Comparison of ENCODE assay signal across 12 mouse cellular contexts in genomic region chr2:32823579-32824154, GRCm38 (mm10). TPM values are rescaled to one million over a fixed set of nuclear protein-coding genes. Genes with fewer than 3 reads are reported as not detected.
DNase-seq lines count a peak whose midpoint lies in the region; ATAC-seq lines count a peak whose summit lies in the region.
"Had no signal": no experiment of that assay in that cellular context is flagged by ENCODE, and none has a peak within 500 bp of the region (broad histone marks: within the 10 kb centered on the region; RNA-seq: fewer than 3 reads in every experiment).

No protein-coding gene starts in this region.

- H3K36me3 ChIP-seq in midbrain, embryonic 13.5 days: peaks cover 24% of the 10 kb centered on the region; the same call in 1 of the 2 replicates
- peaks cover 8% of the 10 kb centered on the region for H3K36me3 ChIP-seq in midbrain, embryonic 15.5 days (replicated peaks)
- H3K36me3 ChIP-seq in hindbrain, embryonic 11.5 days (ENCODE audit: control insufficient read depth, insufficient read depth, low read length): no peaks in the 10 kb centered on the region
- peaks cover 11% of the 10 kb centered on the region; the same call in 1 of the 2 replicates for H3K36me3 ChIP-seq in neural tube, embryonic 12.5 days

- no peaks in the 10 kb centered on the region for H3K27me3 ChIP-seq in midbrain, embryonic 13.5 days
- no peaks in the 10 kb centered on the region for H3K27me3 ChIP-seq in midbrain, embryonic 15.5 days (replicated peaks)
- no peaks in the 10 kb centered on the region for H3K27me3 ChIP-seq in hindbrain, embryonic 11.5 days (ENCODE audit: control insufficient read depth, insufficient read depth, low read length)
- H3K27me3 ChIP-seq in neural tube, embryonic 12.5 days (replicated peaks): no peaks in the 10 kb centered on the region

- peaks cover 19% of the 10 kb centered on the region for H3K4me1 ChIP-seq in midbrain, embryonic 13.5 days (replicated peaks)
- peaks cover 8% of the 10 kb centered on the region; the same call in 1 of the 2 replicates for H3K4me1 ChIP-seq in midbrain, embryonic 15.5 days
- H3K4me1 ChIP-seq in hindbrain, embryonic 11.5 days (replicated peaks; ENCODE audit: control insufficient read depth, insufficient read depth, low read length): peaks cover 5% of the 10 kb centered on the region
- H3K4me1 ChIP-seq in neural tube, embryonic 12.5 days: peaks cover 22% of the 10 kb centered on the region

- H3K4me2 ChIP-seq in midbrain, embryonic 13.5 days (replicated peaks): no peak overlapping the region
- H3K4me2 ChIP-seq in midbrain, embryonic 15.5 days: no peak overlapping the region
- no peak overlapping the region for H3K4me2 ChIP-seq in hindbrain, embryonic 11.5 days (replicated peaks; ENCODE audit: low read depth, low read length)
- H3K4me2 ChIP-seq in neural tube, embryonic 12.5 days (replicated peaks): no peak overlapping the region
- H3K4me2 ChIP-seq: heart, embryonic 11.5 days had no signal

- H3K9me3 ChIP-seq in midbrain, embryonic 13.5 days: no peaks in the 10 kb centered on the region
- H3K9me3 ChIP-seq in midbrain, embryonic 15.5 days: no peaks in the 10 kb centered on the region
- H3K9me3 ChIP-seq in hindbrain, embryonic 11.5 days (ENCODE audit: control insufficient read depth, low read length): no peaks in the 10 kb centered on the region
- H3K9me3 ChIP-seq in neural tube, embryonic 12.5 days: no peaks in the 10 kb centered on the region

- no peak overlapping the region for H3K9ac ChIP-seq in midbrain, embryonic 13.5 days (replicated peaks)
- H3K9ac ChIP-seq in midbrain, embryonic 15.5 days: no peak overlapping the region
- H3K9ac ChIP-seq in hindbrain, embryonic 11.5 days (ENCODE audit: low read depth, low read length): no peak overlapping the region; the same call in 1 of the 2 replicates
- H3K9ac ChIP-seq in neural tube, embryonic 12.5 days: no peak overlapping the region; the same call in 1 of the 2 replicates

- WGBS in midbrain, embryonic 13.5 days: 58% methylated on average over 8 of the region's 8 CpGs
- WGBS in midbrain, embryonic 15.5 days: 66% methylated on average over 8 of the region's 8 CpGs
- 61% methylated on average over 8 of the region's 8 CpGs for WGBS in hindbrain, embryonic 11.5 days
- WGBS in neural tube, embryonic 12.5 days: 45% methylated on average over 8 of the region's 8 CpGs

- H3K4me3 ChIP-seq in midbrain, embryonic 13.5 days (replicated peaks): no peak overlapping the region
- no peak overlapping the region for H3K4me3 ChIP-seq in midbrain, embryonic 15.5 days
- H3K4me3 ChIP-seq in hindbrain, embryonic 11.5 days (ENCODE audit: low read depth, low read length): no peak overlapping the region
- no peak overlapping the region for H3K4me3 ChIP-seq in neural tube, embryonic 12.5 days

- peak; percentile 52; the same call in 1 of the 2 replicates for ATAC-seq in frontal cortex, adult (ENCODE audit: low TSS enrichment)
- ATAC-seq in midbrain, embryonic 13.5 days: no peak
- no peak for ATAC-seq in midbrain, embryonic 15.5 days (replicated peaks)
- no peak for ATAC-seq in hindbrain, embryonic 11.5 days (ENCODE audit: low FRiP score)
- ATAC-seq in neural tube, embryonic 12.5 days (ENCODE audit: low FRiP score, low read depth): no peak

- H3K27ac ChIP-seq in midbrain, embryonic 13.5 days: peak overlapping the region; percentile 19; the same call in 1 of the 2 replicates
- H3K27ac ChIP-seq in midbrain, embryonic 15.5 days: no peak overlapping the region
- H3K27ac ChIP-seq in hindbrain, embryonic 11.5 days (ENCODE audit: low read depth, low read length): peak overlapping the region; percentile 75
- peak overlapping the region; percentile 8 for H3K27ac ChIP-seq in neural tube, embryonic 12.5 days

- DNase-seq in frontal cortex, postnatal 14 days (ENCODE audit: low spot score in 2 of 2): no peak
- DNase-seq in hindbrain, embryonic 11.5 days (ENCODE audit: low spot score): no peak
- DNase-seq in layer of hippocampus, postnatal 10 days (ENCODE audit: low spot score in 2 of 2): no peak
- no peak for DNase-seq in kidney, postnatal 4 days
- DNase-seq: lung, adult 2 months; spleen, adult 18-20 months had no signal

RNA-seq across cellular contexts. Expression of gene Stxbp1, which starts 23.4 kb away (rescaled TPM):
- 165 and 168 TPM in 2 replicates for polyA plus RNA-seq in midbrain, embryonic 13.5 days (2015; fragmentation: Nextera tagmentation; extraction: Ambion mirVana)
- 324 and 330 TPM in 2 replicates for polyA plus RNA-seq in midbrain, embryonic 15.5 days (2015; fragmentation: Nextera tagmentation; extraction: Ambion mirVana)
- polyA plus RNA-seq in hindbrain, embryonic 11.5 days (2014; fragmentation: Nextera tagmentation; extraction: Ambion mirVana): 62.8 and 64.7 TPM in 2 replicates
- 121 and 130 TPM in 2 replicates for polyA plus RNA-seq in neural tube, embryonic 12.5 days (2016; fragmentation: Nextera tagmentation; extraction: Ambion mirVana)
- 100 to 1,000 TPM; 525 to 547 TPM for total RNA-seq in layer of hippocampus, postnatal 10 days (2021)

RNA-seq across cellular contexts. Expression of gene Cfap157, which starts 39.4 kb away (rescaled TPM):
- 0.46 and 2.0 TPM in 2 replicates for polyA plus RNA-seq in midbrain, embryonic 13.5 days (2015; fragmentation: Nextera tagmentation; extraction: Ambion mirVana)
- 1.0 and 1.2 TPM in 2 replicates for polyA plus RNA-seq in midbrain, embryonic 15.5 days (2015; fragmentation: Nextera tagmentation; extraction: Ambion mirVana)
- polyA plus RNA-seq in hindbrain, embryonic 11.5 days (2014; fragmentation: Nextera tagmentation; extraction: Ambion mirVana): 0.80 and 0.98 TPM in 2 replicates
- polyA plus RNA-seq in neural tube, embryonic 12.5 days (2016; fragmentation: Nextera tagmentation; extraction: Ambion mirVana): 0.82 and 1.6 TPM in 2 replicates
- under 1 TPM; 0.75 to 0.76 TPM for total RNA-seq in layer of hippocampus, postnatal 10 days (2021)
- polyA plus RNA-seq: large intestine, adult 2 months had no signal

RNA-seq across cellular contexts. Expression of gene Ptrh1, which starts 48.1 kb away (rescaled TPM):
- polyA plus RNA-seq in midbrain, embryonic 13.5 days (2015; fragmentation: Nextera tagmentation; extraction: Ambion mirVana): 4.1 and 4.2 TPM in 2 replicates
- polyA plus RNA-seq in midbrain, embryonic 15.5 days (2015; fragmentation: Nextera tagmentation; extraction: Ambion mirVana): 5.9 and 6.1 TPM in 2 replicates
- polyA plus RNA-seq in hindbrain, embryonic 11.5 days (2014; fragmentation: Nextera tagmentation; extraction: Ambion mirVana): 4.2 and 4.3 TPM in 2 replicates
- polyA plus RNA-seq in neural tube, embryonic 12.5 days (2016; fragmentation: Nextera tagmentation; extraction: Ambion mirVana): 4.3 and 5.5 TPM in 2 replicates
- 10 to 100 TPM in 1 of 2 experiments, 1 to 10 TPM in 1; 5.4 to 11.5 TPM for total RNA-seq in layer of hippocampus, postnatal 10 days (2021)

RNA-seq across cellular contexts. Expression of gene Ttc16, which starts 48.2 kb away (rescaled TPM):
- 0.35 and 0.52 TPM in 2 replicates for polyA plus RNA-seq in midbrain, embryonic 13.5 days (2015; fragmentation: Nextera tagmentation; extraction: Ambion mirVana)
- 0.89 and 0.92 TPM in 2 replicates for polyA plus RNA-seq in midbrain, embryonic 15.5 days (2015; fragmentation: Nextera tagmentation; extraction: Ambion mirVana)
- polyA plus RNA-seq in hindbrain, embryonic 11.5 days (2014; fragmentation: Nextera tagmentation; extraction: Ambion mirVana): 0.22 and 0.34 TPM in 2 replicates
- 0.32 and 1.2 TPM in 2 replicates for polyA plus RNA-seq in neural tube, embryonic 12.5 days (2016; fragmentation: Nextera tagmentation; extraction: Ambion mirVana)
- under 1 TPM; 0.71 to 0.94 TPM for total RNA-seq in layer of hippocampus, postnatal 10 days (2021)

RNA-seq across cellular contexts. Expression of gene Fam129b, which starts 52.2 kb away (rescaled TPM):
- 20.9 and 27.5 TPM in 2 replicates for polyA plus RNA-seq in midbrain, embryonic 13.5 days (2015; fragmentation: Nextera tagmentation; extraction: Ambion mirVana)
- 29.7 and 31.3 TPM in 2 replicates for polyA plus RNA-seq in midbrain, embryonic 15.5 days (2015; fragmentation: Nextera tagmentation; extraction: Ambion mirVana)
- polyA plus RNA-seq in hindbrain, embryonic 11.5 days (2014; fragmentation: Nextera tagmentation; extraction: Ambion mirVana): 11.6 and 13.1 TPM in 2 replicates
- polyA plus RNA-seq in neural tube, embryonic 12.5 days (2016; fragmentation: Nextera tagmentation; extraction: Ambion mirVana): 39.6 and 40.3 TPM in 2 replicates
- 10 to 100 TPM; 22.6 to 26.3 TPM for total RNA-seq in layer of hippocampus, postnatal 10 days (2021)
